Mouse (Mus musculus) cerebellum, adult 2 months (tissue): ENCODE measurements at regions not wholly inside any gene's neighbourhood (a gene's known extent, or its start where the extent isn't known, plus 50 kb on each side); places are given as distances from the start of the nearest gene placed in this dataset.

Source experiments
- CTCF ChIP-seq: fragments of 200-500 bp; IDR thresholded peaks from 2 replicates; pipeline ENCODE4 v1.5.1; 2011; ENCODE audit warnings: low read depth, mild to moderate bottlenecking, control low read depth, low read length, moderate library complexity, borderline replicate concordance; ENCODE audit not compliant: insufficient read depth
- POLR2A ChIP-seq: fragments of 200-500 bp; IDR thresholded peaks from 2 replicates; pipeline ENCODE4 v1.6.1; 2011; ENCODE audit warnings: low read length, control low read depth, borderline replicate concordance; ENCODE audit not compliant: insufficient read depth

GRCm38 (mm10) chr8:89583091-89583490, 539.1 kb upstream of the Sall1 start:
- TF ChIP-seq CTCF: no peak
- TF ChIP-seq POLR2A: no peak
